Mouse (Mus musculus) megakaryocyte, embryonic 14.5 days (primary cell): ENCODE results near the gene Dnmt3b.

ENCODE experiments used
- FLI1 ChIP-seq: IDR thresholded peaks from 2 replicates; pipeline ENCODE4 v1.6.1; 2012; ENCODE audit warnings: low read length, inconsistent platforms, mixed read lengths
- GATA1 ChIP-seq: IDR thresholded peaks from 3 replicates; pipeline ENCODE4 v1.6.1; 2012; ENCODE audit warnings: mixed read lengths, low read length, inconsistent platforms, borderline replicate concordance

- TF ChIP-seq GATA1 = no peak
- no peak for TF ChIP-seq FLI1
Measured at GRCm38 (mm10) chr2:153631976-153632870, 17.0 kb upstream of the Dnmt3b start, which contains the start of gene Commd7.
